Mouse (Mus musculus) limb, embryonic 12.5 days (tissue): ENCODE data around the gene Pgghg. TPM values are rescaled to one million over a fixed set of nuclear protein-coding genes. Genes with fewer than 3 reads are reported as not detected.

Experiments used
- ATAC-seq: fragments of 200-750 bp; cut with Nextera tagmentation; 2 replicates; pipeline ENCODE4 v1.8.0; 2017; ENCODE audit warnings: low read depth, moderate TSS enrichment; ENCODE audit not compliant: insufficient number of reproducible peaks, insufficient read depth, low FRiP score, low TSS enrichment
- H3K27ac ChIP-seq: fragments of 300-500 bp; sonication (generic); 2 replicates; pipeline ENCODE4 v1.5.1; 2016; ENCODE audit warnings: mild to moderate bottlenecking, moderate library complexity
- H3K27me3 ChIP-seq: fragments of 300-500 bp; sonication (generic); 2 replicates; pipeline ENCODE4 v1.6.1; 2016; ENCODE audit warnings: mild to moderate bottlenecking, moderate library complexity
- H3K36me3 ChIP-seq: fragments of 300-500 bp; sonication (generic); 2 replicates; pipeline ENCODE4 v1.6.1; 2016; ENCODE audit warnings: mild to moderate bottlenecking, moderate library complexity
- H3K4me1 ChIP-seq: fragments of 300-500 bp; sonication (generic); replicated peaks from 2 replicates; pipeline ENCODE4 v1.6.1; 2016
- H3K4me2 ChIP-seq: fragments of 300-500 bp; sonication (generic); 2 replicates; pipeline ENCODE4 v1.6.1; 2016; ENCODE audit warnings: mild to moderate bottlenecking, moderate library complexity
- H3K4me3 ChIP-seq: fragments of 300-500 bp; sonication (generic); replicated peaks from 2 replicates; pipeline ENCODE4 v1.5.1; 2016; ENCODE audit warnings: mild to moderate bottlenecking
- H3K9ac ChIP-seq: fragments of 300-500 bp; sonication (generic); replicated peaks from 2 replicates; pipeline ENCODE4 v1.6.1; 2016; ENCODE audit warnings: mild to moderate bottlenecking, moderate library complexity
- H3K9me3 ChIP-seq: fragments of 300-500 bp; sonication (generic); 2 replicates; pipeline ENCODE4 v1.6.1; 2016; ENCODE audit warnings: mild to moderate bottlenecking, moderate library complexity
- WGBS: fragments of 180-500 bp; shearing (Covaris S2); methylation state at CpG from one replicate; pipeline ENCODE4 v1.1.7; 2016; 5-methylcytosine and 5-hydroxymethylcytosine counted together
- polyA plus RNA-seq: library from polyadenylated mRNA; unstranded; fragments of >200 nt; fragmentation: Nextera tagmentation; extraction: Ambion mirVana; gene quantifications from 2 replicates; pipeline ENCODE4 v1.2.1, GENCODE M21; 2016

The Pgghg gene
- polyA plus RNA-seq, 1 experiment from 2014 or later = 18.9 TPM

GRCm38 (mm10) chr7:140908181-140908580, 33.0 kb upstream of the Pgghg start:
- 43% methylated on average over 7 of the region's 7 CpGs for WGBS
- Histone ChIP-seq H3K4me3 (no peak overlapping the region), H3K36me3 (no peaks in the 10 kb centered on the region), H3K27ac (no peak overlapping the region), H3K4me2 (peak overlapping the region; percentile 59; the same call in 1 of the 2 replicates), H3K27me3 (0 out of 2 replicates have a peak, but pooled peaks cover 4% of the 10 kb centered on the region), H3K9ac (no peak overlapping the region), H3K4me1 (peaks cover 9% of the 10 kb centered on the region; the same call in 1 of the 2 replicates), H3K9me3 (no peaks in the 10 kb centered on the region)
- ATAC-seq = no peak

- Histone ChIP-seq H3K27me3 (0 out of 2 replicates have a peak, but pooled peaks cover 4% of the 10 kb centered on the region), H3K9ac (peak overlapping the region; percentile 4; the same call in 1 of the 2 replicates), H3K36me3 (no peaks in the 10 kb centered on the region), H3K4me1 (peaks cover 6% of the 10 kb centered on the region; the same call in 1 of the 2 replicates), H3K4me2 (peak overlapping the region; percentile 59), H3K4me3 (peak overlapping the region; percentile 30), H3K27ac (no peak overlapping the region), H3K9me3 (no peaks in the 10 kb centered on the region)
- peak; percentile 71 for ATAC-seq
- WGBS = 1% methylated on average over 19 of the region's 19 CpGs
Observed at GRCm38 (mm10) chr7:140908634-140909107, 32.5 kb upstream of the Pgghg start.

- 74% methylated on average over 3 of the region's 3 CpGs for WGBS
- H3K36me3 ChIP-seq = no peaks in the 10 kb centered on the region
- H3K4me2 ChIP-seq = no peak overlapping the region
- H3K4me1 ChIP-seq = peaks cover 6% of the 10 kb centered on the region; the same call in 1 of the 2 replicates
- H3K9ac ChIP-seq = peak overlapping the region; percentile 31; the same call in 1 of the 2 replicates
- H3K9me3 ChIP-seq = no peaks in the 10 kb centered on the region
- no peak overlapping the region for H3K4me3 ChIP-seq
- 0 out of 2 replicates have a peak, but pooled peaks cover 4% of the 10 kb centered on the region for H3K27me3 ChIP-seq
- no peak for ATAC-seq
- no peak overlapping the region for H3K27ac ChIP-seq
Observed at GRCm38 (mm10) chr7:140912293-140912692, 28.9 kb upstream of the Pgghg start.

GRCm38 (mm10) chr7:140912846-140913482, 28.2 kb upstream of the Pgghg start:
- Histone ChIP-seq H3K36me3 (no peaks in the 10 kb centered on the region), H3K4me3 (no peak overlapping the region), H3K4me2 (no peak overlapping the region), H3K27ac (no peak overlapping the region), H3K9ac (0 out of 2 replicates have a peak overlapping the region, but pooled peaks have one; percentile 31), H3K27me3 (peaks cover 7% of the 10 kb centered on the region), H3K4me1 (peaks cover 6% of the 10 kb centered on the region; the same call in 1 of the 2 replicates), H3K9me3 (no peaks in the 10 kb centered on the region)
- WGBS = 71% methylated on average over 5 of the region's 5 CpGs
- no peak for ATAC-seq

- H3K36me3 ChIP-seq = no peaks in the 10 kb centered on the region
- peaks cover 16% of the 10 kb centered on the region for H3K27me3 ChIP-seq
- no peak for ATAC-seq
- H3K4me3 ChIP-seq = no peak overlapping the region
- no peak overlapping the region for H3K27ac ChIP-seq
- 81% methylated on average over 8 of the region's 8 CpGs for whole genome bisulfite sequencing
- H3K4me1 ChIP-seq = peaks cover 2% of the 10 kb centered on the region; the same call in 1 of the 2 replicates
- H3K9me3 ChIP-seq = no peaks in the 10 kb centered on the region
- no peak overlapping the region for H3K9ac ChIP-seq
- no peak overlapping the region for H3K4me2 ChIP-seq
Observed at GRCm38 (mm10) chr7:140914031-140914690, 27.0 kb upstream of the Pgghg start.

- Histone ChIP-seq H3K36me3 (no peaks in the 10 kb centered on the region), H3K4me2 (no peak overlapping the region), H3K9ac (no peak overlapping the region), H3K4me3 (no peak overlapping the region), H3K27ac (no peak overlapping the region), H3K4me1 (peaks cover 14% of the 10 kb centered on the region), H3K9me3 (no peaks in the 10 kb centered on the region), H3K27me3 (peaks cover 69% of the 10 kb centered on the region)
- ATAC-seq = no peak
- 74% methylated on average over 4 of the region's 4 CpGs for WGBS
Observed at GRCm38 (mm10) chr7:140919911-140920310, 21.3 kb upstream of the Pgghg start.

GRCm38 (mm10) chr7:140920418-140921029, 20.7 kb upstream of the Pgghg start, which contains the start of gene Nlrp6:
Nlrp6 (plus strand) TSS chr7:140920902.
- no peak for ATAC-seq

GRCm38 (mm10) chr7:140921225-140921975, 19.8 kb upstream of the Pgghg start:
- Histone ChIP-seq H3K4me1 (peaks cover 14% of the 10 kb centered on the region), H3K4me2 (peak overlapping the region; percentile 66; the same call in 1 of the 2 replicates), H3K9ac (no peak overlapping the region), H3K27me3 (peaks cover 81% of the 10 kb centered on the region), H3K9me3 (no peaks in the 10 kb centered on the region), H3K4me3 (no peak overlapping the region), H3K36me3 (no peaks in the 10 kb centered on the region), H3K27ac (no peak overlapping the region)
- 28% methylated on average over 22 of the region's 22 CpGs for WGBS
- ATAC-seq = no peak

More at GRCm38 (mm10) chr7:140920418-140921029, 20.7 kb upstream of the Pgghg start, which contains the start of gene Nlrp6:
- Histone ChIP-seq H3K4me3 (no peak within 1 kb of the TSS), H3K9me3 (no peaks in the 10 kb centered on the region), H3K36me3 (no peaks in the 10 kb centered on the region), H3K27me3 (peaks cover 75% of the 10 kb centered on the region), H3K9ac (no peak within 1 kb of the TSS), H3K4me2 (peak within 1 kb of the TSS; percentile 66; the same call in 1 of the 2 replicates), H3K4me1 (peaks cover 14% of the 10 kb centered on the region), H3K27ac (no peak within 1 kb of the TSS)
- 72% methylated on average over 8 of the region's 8 CpGs for WGBS

- H3K4me2 ChIP-seq = peak overlapping the region; percentile 66
- H3K4me3 ChIP-seq = peak overlapping the region; percentile 39
- no peaks in the 10 kb centered on the region for H3K36me3 ChIP-seq
- H3K27me3 ChIP-seq = peaks cover 80% of the 10 kb centered on the region
- no peaks in the 10 kb centered on the region for H3K9me3 ChIP-seq
- H3K27ac ChIP-seq = no peak overlapping the region
- ATAC-seq = no peak
- 1% methylated on average over 49 of the region's 49 CpGs for WGBS
- peaks cover 14% of the 10 kb centered on the region for H3K4me1 ChIP-seq
- peak overlapping the region; percentile 42; the same call in 1 of the 2 replicates for H3K9ac ChIP-seq
Observed at GRCm38 (mm10) chr7:140922398-140923069, 18.7 kb upstream of the Pgghg start.
